Mouse (Mus musculus): ENCODE data around the gene Gm21739. TPM values are rescaled to one million over a fixed set of nuclear protein-coding genes. Genes with fewer than 3 reads are reported as not detected.

Gm21739 gene
- polyA plus RNA-seq (2015; fragmentation: Nextera tagmentation; extraction: Ambion mirVana), result not detected in 2 replicates

DNA sequence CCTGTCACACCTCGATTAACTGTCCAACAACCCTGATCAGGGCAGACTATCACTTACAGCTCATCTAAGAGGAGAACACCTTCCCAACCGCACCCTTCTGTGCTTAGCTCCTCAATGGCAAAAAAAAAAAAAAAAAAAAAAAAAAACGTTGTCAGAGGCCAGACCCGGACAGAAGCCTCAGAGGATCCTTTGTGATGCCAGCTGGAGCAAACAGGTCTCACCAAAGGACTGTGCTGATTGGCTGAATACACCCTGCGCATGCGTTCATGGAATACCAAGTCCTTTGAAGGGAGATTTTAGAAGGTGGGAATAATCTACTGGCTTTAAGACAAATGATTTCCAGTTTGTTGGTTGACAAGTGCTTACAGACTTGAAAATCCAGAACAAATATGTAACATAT, at the start of gene Gm21739:
Gene Gm21739, minus strand, starts transcription at position 101 of the 400 bp plus-strand sequence.

